In genomic region chr16:32163891-32164290, GRCm38 (mm10) we compare ENCODE assay signal across 13 mouse cellular contexts. TPM values are rescaled to one million over a fixed set of nuclear protein-coding genes. Genes with fewer than 3 reads are reported as not detected.
DNase-seq lines count a peak whose midpoint lies in the region; ATAC-seq and TF ChIP-seq lines count a peak whose summit lies in the region.
"Had no signal": no experiment of that assay in that cellular context is flagged by ENCODE, and none has a peak within 500 bp of the region (broad histone marks: within the 10 kb centered on the region; RNA-seq: fewer than 3 reads in every experiment).

No protein-coding gene starts in this region.

- H3K4me2 ChIP-seq in limb, embryonic 12.5 days, result 0 out of 2 replicates have a peak overlapping the region, but pooled peaks have one; percentile 84
- H3K4me2 ChIP-seq in liver, embryonic 12.5 days, result peak overlapping the region; percentile 82
- H3K4me2 ChIP-seq in midbrain, embryonic 13.5 days (replicated peaks), result no peak overlapping the region

- peaks cover 11% of the 10 kb centered on the region for H3K4me1 ChIP-seq in limb, embryonic 12.5 days (replicated peaks)
- H3K4me1 ChIP-seq in limb, embryonic 10.5 days, result peaks cover 16% of the 10 kb centered on the region
- H3K4me1 ChIP-seq in bone marrow, adult 2 months (ENCODE audit: control insufficient read depth, insufficient read depth, low read length), result peaks cover 8% of the 10 kb centered on the region; the same call in 1 of the 2 replicates
- peaks cover 44% of the 10 kb centered on the region for H3K4me1 ChIP-seq in liver, embryonic 12.5 days
- peaks cover 10% of the 10 kb centered on the region for H3K4me1 ChIP-seq in midbrain, embryonic 13.5 days (replicated peaks)

- no peak for TF ChIP-seq CTCF in gastrocnemius, adult 2 months (IDR thresholded peaks at IDR 0.05)
- no peak for TF ChIP-seq CTCF in bone marrow, adult 2 months (IDR thresholded peaks at IDR 0.05; ENCODE audit: control insufficient read depth, insufficient read depth, low read length)

- peak overlapping the region; percentile 81 for H3K27ac ChIP-seq in gastrocnemius, adult 2 months
- H3K27ac ChIP-seq in limb, embryonic 12.5 days, result no peak overlapping the region
- no peak overlapping the region for H3K27ac ChIP-seq in limb, embryonic 10.5 days
- peak overlapping the region; percentile 95; the same call in 1 of the 2 replicates for H3K27ac ChIP-seq in bone marrow, adult 2 months (ENCODE audit: control insufficient read depth, insufficient read depth, low read depth, low read length, poor library complexity)
- peak overlapping the region; percentile 62 for H3K27ac ChIP-seq in liver, embryonic 12.5 days
- H3K27ac ChIP-seq in midbrain, embryonic 13.5 days, result no peak overlapping the region

- H3K9me3 ChIP-seq in limb, embryonic 12.5 days, result no peaks in the 10 kb centered on the region
- H3K9me3 ChIP-seq in limb, embryonic 10.5 days (replicated peaks), result no peaks in the 10 kb centered on the region
- H3K9me3 ChIP-seq in liver, embryonic 12.5 days (replicated peaks), result no peaks in the 10 kb centered on the region
- no peaks in the 10 kb centered on the region for H3K9me3 ChIP-seq in midbrain, embryonic 13.5 days

- peaks cover 14% of the 10 kb centered on the region for H3K27me3 ChIP-seq in limb, embryonic 12.5 days
- H3K27me3 ChIP-seq in limb, embryonic 10.5 days (ENCODE audit: low read depth, poor library complexity, severe bottlenecking), result peaks cover 26% of the 10 kb centered on the region
- H3K27me3 ChIP-seq in liver, embryonic 12.5 days (replicated peaks), result no peaks in the 10 kb centered on the region
- peaks cover 11% of the 10 kb centered on the region; the same call in 1 of the 2 replicates for H3K27me3 ChIP-seq in midbrain, embryonic 13.5 days

- H3K9ac ChIP-seq in limb, embryonic 12.5 days (replicated peaks), result no peak overlapping the region
- peak overlapping the region; percentile 72 for H3K9ac ChIP-seq in liver, embryonic 12.5 days
- H3K9ac ChIP-seq in midbrain, embryonic 13.5 days (replicated peaks), result no peak overlapping the region

- H3K4me3 ChIP-seq in gastrocnemius, adult 2 months, result peak overlapping the region; percentile 78
- no peak overlapping the region for H3K4me3 ChIP-seq in limb, embryonic 12.5 days (replicated peaks)
- H3K4me3 ChIP-seq in limb, embryonic 10.5 days, result no peak overlapping the region
- peak overlapping the region; percentile 84 for H3K4me3 ChIP-seq in bone marrow, adult 2 months (replicated peaks; ENCODE audit: control insufficient read depth, low read depth, low read length)
- peak overlapping the region; percentile 59 for H3K4me3 ChIP-seq in liver, embryonic 12.5 days
- H3K4me3 ChIP-seq in midbrain, embryonic 13.5 days (replicated peaks), result no peak overlapping the region

- intact Hi-C loops in gastrocnemius, adult 2 months (cut with DNase I), result no loop called here
- intact Hi-C loops in gastrocnemius, postnatal 36 days (cut with DNase I), result no loop called here

- ATAC-seq in limb, embryonic 12.5 days (ENCODE audit: insufficient number of reproducible peaks, insufficient read depth, low FRiP score, low TSS enrichment, low read depth), result no peak
- ATAC-seq in liver, embryonic 12.5 days, result no peak
- no peak for ATAC-seq in midbrain, embryonic 13.5 days

- TF ChIP-seq POLR2A in bone marrow, adult 2 months (IDR thresholded peaks at IDR 0.05; ENCODE audit: borderline replicate concordance, control insufficient read depth, low read depth, low read length), result no peak

- H3K36me3 ChIP-seq in limb, embryonic 12.5 days, result no peaks in the 10 kb centered on the region
- no peaks in the 10 kb centered on the region for H3K36me3 ChIP-seq in limb, embryonic 10.5 days
- H3K36me3 ChIP-seq in liver, embryonic 12.5 days, result peaks cover 17% of the 10 kb centered on the region
- H3K36me3 ChIP-seq in midbrain, embryonic 13.5 days, result no peaks in the 10 kb centered on the region

- WGBS in limb, embryonic 12.5 days, result 87% methylated on average over 5 of the region's 5 CpGs
- 88% methylated on average over 5 of the region's 5 CpGs for WGBS in limb, embryonic 10.5 days
- 1% methylated on average over 5 of the region's 5 CpGs for WGBS in bone marrow, adult 2 months
- 30% methylated on average over 5 of the region's 5 CpGs for WGBS in liver, embryonic 12.5 days (ENCODE audit: insufficient replicate concordance)
- WGBS in midbrain, embryonic 13.5 days, result 81% methylated on average over 5 of the region's 5 CpGs

- no peak for DNase-seq in gastrocnemius, adult 2 months
- no peak for DNase-seq in gastrocnemius, postnatal 36 days
- no peak for DNase-seq in limb, embryonic 10.5 days (ENCODE audit: low spot score)
- DNase-seq in ovary, postnatal 10 days (ENCODE audit: low spot score), result no peak
- DNase-seq: embryo, embryonic 11 days; retina, postnatal 1 day had no signal

RNA-seq across cellular contexts. Expression of gene Nrros, which starts 1.5 kb away (rescaled TPM):
- total RNA-seq in gastrocnemius, adult 2 months (2021), result 1 to 10 TPM; 1.6 TPM
- total RNA-seq in gastrocnemius, postnatal 36 days (2021), result 1 to 10 TPM; 2.0 to 2.1 TPM
- 9.4 and 9.9 TPM in 2 replicates for polyA plus RNA-seq in limb, embryonic 12.5 days (2016; fragmentation: Nextera tagmentation; extraction: Ambion mirVana)
- 7.5 and 9.7 TPM in 2 replicates for polyA plus RNA-seq in limb, embryonic 10.5 days (2016; fragmentation: Nextera tagmentation; extraction: Ambion mirVana)
- polyA plus RNA-seq in bone marrow, adult 2 months (2011; ENCODE audit: insufficient read depth, insufficient read length, low replicate concordance, missing spikeins), result 22.6 and 50.5 TPM in 2 replicates
- polyA plus RNA-seq in liver, embryonic 12.5 days (2016; fragmentation: Nextera tagmentation; extraction: Ambion mirVana), result 26.5 and 29.9 TPM in 2 replicates
- polyA plus RNA-seq in midbrain, embryonic 13.5 days (2015; fragmentation: Nextera tagmentation; extraction: Ambion mirVana), result 5.9 and 7.1 TPM in 2 replicates
- polyA plus RNA-seq: C2C12 had no signal

RNA-seq across cellular contexts. Expression of gene Bex6, which starts 15.7 kb away (rescaled TPM):
- total RNA-seq in gastrocnemius, adult 2 months (2021), result not detected
- not detected for total RNA-seq in gastrocnemius, postnatal 36 days (2021)
- not detected in 2 replicates for polyA plus RNA-seq in limb, embryonic 12.5 days (2016; fragmentation: Nextera tagmentation; extraction: Ambion mirVana)
- polyA plus RNA-seq in limb, embryonic 10.5 days (2016; fragmentation: Nextera tagmentation; extraction: Ambion mirVana), result 0.25 and 0.26 TPM in 2 replicates
- polyA plus RNA-seq in bone marrow, adult 2 months (2011; ENCODE audit: insufficient read depth, insufficient read length, low replicate concordance, missing spikeins), result 3.3 and 6.1 TPM in 2 replicates
- polyA plus RNA-seq in liver, embryonic 12.5 days (2016; fragmentation: Nextera tagmentation; extraction: Ambion mirVana), result 1.5 and 1.6 TPM in 2 replicates
- polyA plus RNA-seq in midbrain, embryonic 13.5 days (2015; fragmentation: Nextera tagmentation; extraction: Ambion mirVana), result not detected in 2 replicates
- total RNA-seq: heart, postnatal 25 days had no signal
- polyA plus RNA-seq: brain, embryonic 14.5 days; C2C12 had no signal

Comparison
In these comparisons a context has a peak if more than half of its experiments do, and no peak if none do; other contexts are left out.
1. H3K27ac ChIP-seq: peak in gastrocnemius, adult 2 months (single experiment), bone marrow, adult 2 months (single experiment) and liver, embryonic 12.5 days (single experiment); none in limb, embryonic 12.5 days (single experiment), limb, embryonic 10.5 days (single experiment) and midbrain, embryonic 13.5 days (single experiment).
2. H3K4me3 ChIP-seq: peak in gastrocnemius, adult 2 months (single experiment), bone marrow, adult 2 months (single experiment) and liver, embryonic 12.5 days (single experiment); none in limb, embryonic 12.5 days (single experiment), limb, embryonic 10.5 days (single experiment) and midbrain, embryonic 13.5 days (single experiment).